Mouse (Mus musculus) CH12.LX (cell line): Measurements from ENCODE around the gene Foxo1.

Experiments used
- CHD1 ChIP-seq: IDR thresholded peaks from 2 replicates; pipeline ENCODE4 v1.6.1; 2012; ENCODE audit warnings: low read depth, low read length, improper control_type of control experiment, inconsistent platforms
- CTCF ChIP-seq, 2 experiments: IDR thresholded peaks in 1 of 2; conservative IDR thresholded peaks in 1 of 2; 2 replicates each; pipeline ENCODE4 v1.5.1; 2011 to 2012; ENCODE audit warnings: low read depth in 2 of 2, low read length in 2 of 2, improper control_type of control experiment in 1 of 2, inconsistent platforms in 1 of 2, mild to moderate bottlenecking in 1 of 2, moderate library complexity in 1 of 2
- HCFC1 ChIP-seq: IDR thresholded peaks from 2 replicates; pipeline ENCODE4 v1.6.1; 2012; ENCODE audit warnings: low read depth, mild to moderate bottlenecking, inconsistent platforms, low read length, improper control_type of control experiment
- MAZ ChIP-seq: IDR thresholded peaks from 2 replicates; pipeline ENCODE4 v1.6.1; 2012; ENCODE audit warnings: low read depth, mild to moderate bottlenecking, inconsistent platforms, low read length, improper control_type of control experiment, moderate library complexity
- MEF2A ChIP-seq: IDR thresholded peaks from 2 replicates; pipeline ENCODE4 v1.6.1; 2014; ENCODE audit warnings: low read depth, mild to moderate bottlenecking, inconsistent platforms, low read length, improper control_type of control experiment, borderline replicate concordance
- NELFE ChIP-seq: IDR thresholded peaks from 2 replicates; pipeline ENCODE4 v1.6.1; 2011; ENCODE audit warnings: low read depth, low read length, improper control_type of control experiment
- POLR2A ChIP-seq: IDR thresholded peaks from 2 replicates; pipeline ENCODE4 v1.6.1; 2011; ENCODE audit warnings: low read depth, mild to moderate bottlenecking, improper control_type of control experiment, low read length
- TBP ChIP-seq: conservative IDR thresholded peaks from 2 replicates; pipeline ENCODE4 v1.6.1; 2011; ENCODE audit warnings: low read depth, low read length, improper control_type of control experiment
- ZC3H11A ChIP-seq: IDR thresholded peaks from 2 replicates; pipeline ENCODE4 v1.6.1; 2012; ENCODE audit warnings: low read depth, mild to moderate bottlenecking, inconsistent platforms, low read length, improper control_type of control experiment
- ZNF384 ChIP-seq: IDR thresholded peaks from 2 replicates; pipeline ENCODE4 v1.6.1; 2012; ENCODE audit warnings: low read depth, low read length, improper control_type of control experiment, inconsistent platforms

- TF ChIP-seq POLR2A = no peak
- no peak for TF ChIP-seq MAZ
- no peak for TF ChIP-seq CTCF (conservative IDR thresholded peaks at IDR 0.05 in 1 of 2, IDR thresholded peaks at IDR 0.05 in 1 of 2; ENCODE audit: low read depth in 2 of 2, low read length in 2 of 2)
- no peak for TF ChIP-seq MEF2A
- no peak for TF ChIP-seq ZNF384
- TF ChIP-seq ZC3H11A = no peak
- TF ChIP-seq NELFE = no peak
- no peak for TF ChIP-seq CHD1
- TF ChIP-seq HCFC1 = no peak
- TF ChIP-seq TBP = no peak
These were observed 58.6 kb downstream of the Foxo1 start for GRCm38 (mm10) chr3:52326687-52327086.
